Mouse (Mus musculus): ENCODE measurements around the gene Svop.

Gene Svop

DNA sequence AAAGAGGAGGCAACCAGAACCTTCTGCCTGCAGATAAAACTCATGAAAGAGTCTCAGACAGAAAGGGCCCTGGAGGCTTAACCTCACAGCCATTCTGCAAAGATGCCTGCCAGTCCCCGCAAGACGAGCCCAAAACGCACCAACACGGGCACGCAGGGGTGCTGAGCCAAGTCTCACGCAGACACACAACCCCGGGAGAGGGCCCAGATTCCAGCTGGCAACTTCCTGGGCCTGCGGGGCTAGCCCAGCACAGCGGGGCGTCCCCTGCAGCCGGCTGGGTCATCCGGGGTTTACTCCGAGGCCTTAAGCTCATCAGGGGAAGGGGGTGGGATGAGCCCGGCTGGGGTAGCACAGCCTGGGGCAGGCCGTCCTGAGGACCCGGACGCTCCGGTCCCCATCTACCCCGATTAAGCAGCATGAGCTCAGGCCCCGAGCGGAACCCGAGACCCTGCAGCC is 98.3 kb downstream of the Svop start:
- DNase-seq, result peak; percentile 65

DNA sequence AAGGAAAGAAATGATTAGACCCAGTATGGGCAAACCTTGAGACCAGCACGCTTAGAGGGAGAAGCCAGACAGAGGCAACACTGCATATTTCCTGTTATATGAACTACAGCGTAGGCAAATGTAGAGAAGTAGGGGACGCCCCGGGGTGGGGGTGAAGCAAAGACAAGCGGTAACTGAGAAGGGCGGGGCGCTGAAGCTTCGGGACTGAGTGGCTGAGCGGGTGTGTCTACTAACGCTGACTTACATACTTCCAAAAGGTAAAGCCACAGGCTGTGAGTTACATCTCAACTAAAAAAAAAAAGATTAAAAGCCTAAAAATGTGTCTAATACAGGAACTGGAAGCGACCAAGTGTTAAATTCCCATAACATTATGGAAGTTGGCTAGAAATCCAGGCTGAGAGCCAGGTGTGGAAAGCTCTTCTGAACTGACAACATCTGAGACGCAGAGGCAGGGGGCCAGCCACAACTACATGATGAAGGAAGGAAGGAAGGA is 99.0 kb downstream of the Svop start:
- DNase-seq, result no peak

DNA sequence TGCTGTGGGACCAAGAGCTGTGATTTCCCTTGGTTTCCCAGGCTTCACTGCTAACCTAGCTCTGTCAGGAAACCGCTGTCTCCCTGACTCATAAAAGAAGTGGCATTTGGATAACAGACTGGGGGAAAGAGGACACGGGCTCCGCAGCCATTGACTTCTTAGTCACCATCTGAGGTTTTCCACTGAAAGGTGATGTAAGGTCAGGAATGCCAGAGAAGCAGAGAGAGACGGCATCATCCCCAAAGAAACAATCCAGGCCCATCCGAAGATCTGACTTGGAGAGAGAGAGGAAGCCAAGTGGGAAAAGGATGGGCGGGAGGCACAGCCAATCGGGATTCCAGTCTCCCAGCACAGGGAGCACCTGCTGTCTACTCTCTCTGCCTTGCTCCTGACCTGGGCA is 100.2 kb downstream of the Svop start:
- no peak for DNase-seq

DNA sequence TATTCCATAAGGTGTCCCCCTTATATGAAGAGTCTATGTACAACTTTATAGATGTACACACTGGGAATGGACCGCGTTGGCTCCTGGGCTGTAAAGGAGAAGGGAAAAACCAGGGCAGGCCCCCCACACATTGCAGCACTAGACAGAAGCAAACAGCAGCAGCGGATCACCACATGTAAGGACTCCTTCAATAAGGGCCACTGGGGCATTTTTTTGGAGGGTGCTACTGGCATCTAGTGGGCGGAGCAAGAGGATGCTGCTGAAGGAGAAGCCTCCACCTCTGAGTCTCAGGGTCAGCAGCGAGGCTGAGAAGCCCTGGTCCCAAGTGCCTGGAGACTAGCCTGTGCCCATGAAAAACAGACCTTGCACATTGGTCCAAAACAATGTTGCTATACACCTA is 100.8 kb downstream of the Svop start:
- DNase-seq, result no peak

DNA sequence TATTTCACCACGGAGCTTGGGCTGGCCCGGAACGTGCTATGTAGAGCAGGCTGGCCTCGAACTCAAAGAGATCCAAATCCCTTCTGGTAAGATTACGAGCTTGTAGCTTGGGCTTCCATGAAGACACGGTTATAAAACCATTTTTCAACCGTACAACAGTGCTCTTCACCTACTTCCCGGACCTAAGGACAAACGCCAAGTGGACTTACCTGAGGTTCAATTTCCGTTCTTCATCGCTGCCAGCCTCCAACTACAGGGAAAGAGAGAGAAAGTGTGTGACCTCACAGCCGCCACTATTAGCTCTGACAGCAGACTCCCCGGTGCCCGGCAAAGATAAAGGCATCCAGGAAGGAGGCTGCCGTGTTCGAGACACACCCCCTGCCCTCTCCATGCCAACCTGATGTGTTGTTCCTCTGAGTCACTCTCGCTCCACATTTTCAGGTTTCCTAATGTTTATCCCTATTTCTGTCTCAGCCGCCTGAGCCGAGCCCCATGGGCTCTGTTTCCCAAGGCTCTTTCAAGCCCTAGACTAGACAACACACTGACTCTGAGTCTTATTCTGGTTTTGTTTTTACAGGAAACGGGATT is 101.8 kb downstream of the Svop start:
- DNase-seq, result no peak

DNA sequence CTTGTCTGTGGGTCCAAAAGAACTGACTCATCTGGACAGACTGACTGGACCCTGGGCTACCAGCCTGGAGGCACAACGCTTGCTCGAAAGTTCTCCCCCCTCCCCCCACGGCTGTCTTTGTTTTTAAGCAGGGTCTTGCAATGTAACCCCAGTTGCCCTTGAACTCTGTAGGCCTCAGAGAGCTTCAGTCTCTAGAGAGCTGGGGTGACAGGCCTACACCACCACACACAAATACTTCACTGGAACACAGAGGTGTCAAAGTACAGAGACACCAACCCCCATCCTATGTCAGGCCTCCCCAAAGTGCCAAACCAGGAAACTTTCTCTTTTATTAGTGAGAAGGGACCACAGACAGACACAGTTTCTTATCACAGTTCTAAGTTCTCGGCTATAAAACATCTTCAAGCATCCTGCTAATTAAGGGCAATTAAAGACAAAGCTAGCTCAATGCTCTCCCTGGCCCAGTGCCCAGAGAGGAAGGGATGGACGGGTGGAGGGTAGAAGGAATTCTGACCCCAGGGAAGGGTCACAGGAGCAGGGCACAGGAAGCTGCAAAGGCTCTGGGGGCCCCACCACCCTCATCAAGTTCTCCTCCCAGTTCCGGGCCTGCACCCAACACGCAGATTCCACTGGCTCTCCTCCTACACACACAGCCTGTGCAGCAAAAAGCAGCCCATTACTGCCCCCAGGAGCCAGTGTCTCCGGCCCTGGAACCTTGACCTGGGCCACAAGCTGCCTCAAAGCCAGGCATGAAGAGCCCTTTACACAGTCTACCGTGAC is 105.0 kb downstream of the Svop start:
- no peak for DNase-seq

DNA sequence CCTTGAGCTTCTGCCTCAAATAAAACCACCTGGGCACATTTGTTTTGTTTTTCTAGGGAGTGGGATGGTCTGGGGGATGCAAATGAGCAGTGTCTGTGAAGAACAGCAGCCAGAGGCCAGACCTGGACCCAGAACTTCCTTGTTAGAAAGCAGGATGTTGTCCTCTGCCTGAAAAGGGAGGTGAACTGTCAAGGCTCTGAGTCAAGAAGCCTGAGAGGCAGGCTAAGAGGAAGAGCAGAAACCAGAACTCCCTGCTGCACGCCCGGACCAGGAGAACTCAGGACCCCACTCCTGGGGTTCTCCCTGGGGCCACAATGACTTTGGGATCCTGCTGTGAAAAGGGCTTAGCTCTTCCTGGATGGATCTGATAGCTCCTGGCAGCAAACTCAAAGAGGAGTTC is 105.6 kb downstream of the Svop start:
- DNase-seq, result no peak

DNA sequence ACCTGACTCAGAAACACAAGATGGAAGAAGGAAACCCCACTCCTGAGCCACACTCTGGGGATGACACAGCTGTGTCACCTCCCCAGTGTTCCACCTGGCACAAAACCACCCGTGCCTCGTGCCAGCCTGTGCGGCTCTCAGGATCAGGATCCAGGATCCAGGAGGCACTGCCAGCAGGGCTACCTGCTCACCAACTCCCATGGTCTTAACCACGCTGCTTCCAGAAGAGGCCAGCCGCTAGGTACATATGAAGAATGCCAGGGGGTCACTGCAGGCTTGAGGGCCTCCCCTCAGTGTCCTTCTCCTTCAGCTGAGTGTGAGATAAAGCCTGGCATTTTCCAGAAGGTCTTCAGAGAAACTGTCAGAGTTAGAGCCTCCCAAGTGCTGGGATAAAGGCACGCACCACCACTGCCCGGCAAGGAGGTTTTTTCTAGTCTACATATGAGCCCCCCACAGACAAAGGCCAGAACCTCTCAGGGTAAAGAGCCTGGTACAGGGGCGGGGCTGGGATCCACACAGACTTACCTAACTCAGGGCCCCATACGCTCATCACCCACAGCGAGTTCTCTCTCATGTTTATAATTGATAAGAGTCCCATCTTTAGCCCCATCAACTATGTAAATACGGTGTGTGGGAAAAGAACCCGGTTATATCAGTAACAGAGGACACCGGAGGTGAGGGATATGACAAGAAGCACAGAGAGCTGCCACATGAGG is 107.2 kb downstream of the Svop start:
- DNase-seq, result no peak

DNA sequence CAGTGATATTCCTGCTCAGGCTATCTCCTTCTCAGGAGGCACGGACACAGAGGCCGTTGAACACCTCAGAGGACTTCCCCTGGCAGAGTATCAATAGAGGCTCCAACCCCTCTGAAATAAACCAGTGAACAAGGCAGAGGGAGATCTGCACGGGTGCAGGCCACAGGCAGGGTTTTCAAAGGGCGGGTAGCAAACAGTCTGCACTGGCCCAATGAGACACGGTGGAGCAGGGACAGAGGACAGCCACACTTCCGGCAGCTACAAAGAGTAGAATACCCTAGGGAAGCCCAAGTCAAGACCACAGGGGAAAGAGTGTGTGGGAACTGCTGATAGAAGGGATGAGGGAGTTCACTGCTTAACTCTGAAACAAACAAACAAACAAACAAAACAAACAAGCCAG is 107.8 kb downstream of the Svop start:
- DNase-seq, result no peak

DNA sequence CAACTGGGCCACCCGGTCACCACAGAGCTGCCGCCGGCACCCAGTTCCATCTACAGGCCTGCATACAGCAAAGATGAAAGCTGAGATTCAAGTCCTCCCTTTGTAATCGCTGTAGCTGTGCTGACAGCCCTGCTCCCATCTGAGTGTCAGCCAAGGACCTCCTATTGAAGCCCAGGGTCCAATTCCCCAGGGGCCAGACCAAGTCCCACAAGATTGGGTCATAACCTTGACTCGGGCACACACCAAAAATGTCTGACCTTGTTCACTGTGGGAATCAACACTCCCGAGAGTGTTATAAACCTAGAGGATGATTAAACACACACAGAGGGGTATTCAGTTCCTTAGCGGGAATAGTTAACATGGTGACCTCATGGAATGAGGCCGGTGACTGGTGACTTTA is 109.5 kb downstream of the Svop start:
- no peak for DNase-seq

DNA sequence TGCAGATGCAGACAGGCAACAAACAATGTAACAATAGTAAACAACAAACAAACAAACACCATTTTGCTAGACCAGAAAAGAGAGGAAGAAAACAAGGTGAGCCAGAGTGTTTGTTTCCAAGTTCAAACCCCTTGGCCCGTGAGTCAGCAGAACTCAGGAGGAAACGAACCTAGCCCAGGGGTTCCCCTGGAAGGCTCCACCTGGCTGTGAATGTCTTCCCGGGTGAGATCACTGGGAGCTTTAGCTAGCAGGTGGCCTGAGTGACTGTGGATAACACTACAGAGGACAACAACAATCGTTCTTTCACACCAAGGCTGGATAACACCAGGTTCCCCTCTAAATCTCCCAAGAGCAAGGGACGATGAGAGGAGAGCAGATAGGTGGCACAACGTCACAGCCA is 110.2 kb downstream of the Svop start:
- no peak for DNase-seq

DNA sequence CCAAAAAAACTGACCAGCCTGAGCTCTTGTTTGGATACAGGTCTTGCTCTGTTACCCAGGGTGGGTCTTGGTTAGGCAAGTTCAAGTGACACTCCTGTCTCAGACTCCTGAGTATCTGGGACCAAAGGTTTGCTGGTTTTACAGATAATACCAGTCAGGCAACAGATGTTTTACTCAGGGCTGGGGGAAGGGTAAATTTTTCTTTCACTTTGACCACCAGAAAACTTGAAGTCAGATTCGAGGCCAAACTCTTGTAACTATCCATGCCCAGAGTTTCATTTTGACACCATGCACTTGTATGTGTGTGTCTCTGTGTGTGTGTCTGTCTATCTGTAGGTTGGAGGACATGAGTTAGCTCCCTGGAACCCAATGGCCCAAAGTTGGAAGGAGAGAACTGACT is 110.9 kb downstream of the Svop start:
- DNase-seq, result no peak

DNA sequence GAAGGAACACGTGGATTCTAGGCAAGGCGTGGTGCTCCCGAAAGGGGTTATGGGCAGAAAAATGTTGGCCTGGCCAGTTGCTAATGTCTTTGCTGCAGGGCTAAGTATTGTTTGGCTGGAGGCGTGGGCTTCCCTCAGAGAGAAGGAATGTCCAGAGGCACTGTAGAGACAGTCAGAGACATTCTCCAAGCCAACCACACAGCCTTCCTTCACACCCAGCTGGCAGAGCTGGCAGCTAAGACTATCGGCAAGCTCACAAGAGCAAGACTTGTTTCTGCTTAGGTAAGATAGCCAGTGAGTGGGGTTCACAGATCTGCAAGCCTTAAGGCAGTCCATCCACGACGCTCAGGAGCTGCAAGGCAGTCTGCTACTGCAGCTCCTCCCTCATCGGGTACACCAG is 114.1 kb downstream of the Svop start:
- no peak for DNase-seq
